Mouse (Mus musculus) heart, embryonic 15.5 days (tissue): ENCODE measurements around the gene BC049715. TPM values are rescaled to one million over a fixed set of nuclear protein-coding genes. Genes with fewer than 3 reads are reported as not detected.

Source experiments
- ATAC-seq: fragments of 200-750 bp; cut with Nextera tagmentation; replicated peaks from 2 replicates; pipeline ENCODE4 v1.8.0; 2017; ENCODE audit warnings: low read depth, moderate TSS enrichment; ENCODE audit not compliant: insufficient number of reproducible peaks, insufficient read depth, low FRiP score
- H3K27ac ChIP-seq: fragments of 300-500 bp; sonication (generic); 2 replicates; pipeline ENCODE4 v1.5.1; 2015; ENCODE audit warnings: mild to moderate bottlenecking, inconsistent platforms
- H3K27me3 ChIP-seq: fragments of 300-500 bp; sonication (generic); 2 replicates; pipeline ENCODE4 v1.6.1; 2015; ENCODE audit warnings: inconsistent platforms
- H3K36me3 ChIP-seq: fragments of 300-500 bp; sonication (generic); 2 replicates; pipeline ENCODE4 v1.6.1; 2015; ENCODE audit warnings: mild to moderate bottlenecking, inconsistent platforms
- H3K4me1 ChIP-seq: fragments of 300-500 bp; sonication (generic); replicated peaks from 2 replicates; pipeline ENCODE4 v1.6.1; 2015; ENCODE audit warnings: inconsistent platforms
- H3K4me2 ChIP-seq: fragments of 300-500 bp; sonication (generic); 2 replicates; pipeline ENCODE4 v1.6.1; 2015; ENCODE audit warnings: inconsistent platforms, mild to moderate bottlenecking, moderate library complexity
- H3K4me3 ChIP-seq: fragments of 300-500 bp; sonication (generic); 2 replicates; pipeline ENCODE4 v1.5.1; 2015; ENCODE audit warnings: mild to moderate bottlenecking, inconsistent platforms
- H3K9ac ChIP-seq: fragments of 300-500 bp; sonication (generic); 2 replicates; pipeline ENCODE4 v1.6.1; 2015; ENCODE audit warnings: mild to moderate bottlenecking, inconsistent platforms
- H3K9me3 ChIP-seq: fragments of 300-500 bp; sonication (generic); replicated peaks from 2 replicates; pipeline ENCODE4 v1.6.1; 2016; ENCODE audit warnings: inconsistent platforms
- WGBS: fragments of 180-500 bp; shearing (Covaris S2); methylation state at CpG from one replicate; pipeline ENCODE4 v1.1.7; 2015; ENCODE audit warnings: mixed read lengths; 5-methylcytosine and 5-hydroxymethylcytosine counted together
- polyA plus RNA-seq: library from polyadenylated mRNA; unstranded; fragments of >200 nt; fragmentation: Nextera tagmentation; extraction: Ambion mirVana; gene quantifications from 2 replicates; pipeline ENCODE4 v1.2.1, GENCODE M21; 2015

The BC049715 gene
- polyA plus RNA-seq, 1 experiment from 2014 or later: 1.3 TPM

DNA sequence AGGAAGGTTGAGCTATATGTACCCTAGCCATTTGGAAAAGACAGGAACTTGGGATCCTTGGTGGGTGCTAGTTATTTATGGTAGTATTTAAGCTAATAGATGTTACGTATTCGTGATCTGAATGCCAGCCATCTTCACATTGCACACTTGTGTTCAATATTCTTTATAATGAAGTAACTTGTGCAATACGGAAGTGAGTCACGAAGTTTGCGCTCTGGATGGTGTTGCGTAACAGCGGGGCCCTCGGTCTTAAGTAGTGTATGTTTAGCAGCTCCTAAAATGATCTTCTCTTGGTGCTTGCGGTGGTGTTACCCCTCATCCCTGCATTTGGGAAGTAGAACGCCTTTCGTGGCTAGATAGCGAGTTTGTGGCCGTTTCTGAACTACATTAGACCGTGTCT, 18.3 kb upstream of the BC049715 start:
- peak overlapping the region; percentile 64 for H3K27ac ChIP-seq
- 19% methylated on average over 14 of the region's 14 CpGs for WGBS
- H3K36me3 ChIP-seq: peaks cover 20% of the 10 kb centered on the region
- H3K4me1 ChIP-seq: peaks cover 24% of the 10 kb centered on the region
- no peaks in the 10 kb centered on the region for H3K27me3 ChIP-seq
- peak overlapping the region; percentile 94 for H3K4me2 ChIP-seq
- H3K4me3 ChIP-seq: peak overlapping the region; percentile 78
- no peak for ATAC-seq
- H3K9me3 ChIP-seq: no peaks in the 10 kb centered on the region
- H3K9ac ChIP-seq: peak overlapping the region; percentile 72

GRCm38 (mm10) chr6:136809673-136810072, 17.8 kb upstream of the BC049715 start:
- H3K9me3 ChIP-seq: no peaks in the 10 kb centered on the region
- H3K27ac ChIP-seq: no peak overlapping the region
- H3K9ac ChIP-seq: peak overlapping the region; percentile 72; the same call in 1 of the 2 replicates
- H3K36me3 ChIP-seq: peaks cover 26% of the 10 kb centered on the region
- H3K4me1 ChIP-seq: peaks cover 23% of the 10 kb centered on the region
- no peak for ATAC-seq
- WGBS: 65% methylated on average over 13 of the region's 13 CpGs
- H3K4me3 ChIP-seq: peak overlapping the region; percentile 78
- peak overlapping the region; percentile 94 for H3K4me2 ChIP-seq
- H3K27me3 ChIP-seq: no peaks in the 10 kb centered on the region

- Histone ChIP-seq H3K27me3 (no peaks in the 10 kb centered on the region), H3K27ac (no peak overlapping the region), H3K4me3 (no peak overlapping the region), H3K9ac (no peak overlapping the region), H3K4me2 (no peak overlapping the region), H3K9me3 (no peaks in the 10 kb centered on the region), H3K4me1 (peaks cover 18% of the 10 kb centered on the region), H3K36me3 (peaks cover 39% of the 10 kb centered on the region)
- no peak for ATAC-seq
- 83% methylated on average over 10 of the region's 10 CpGs for WGBS
Observed at GRCm38 (mm10) chr6:136811196-136811595, 16.2 kb upstream of the BC049715 start.

GRCm38 (mm10) chr6:136813117-136813516, 14.3 kb upstream of the BC049715 start:
- no peak for ATAC-seq
- no peak overlapping the region for H3K9ac ChIP-seq
- H3K4me3 ChIP-seq: no peak overlapping the region
- H3K4me2 ChIP-seq: no peak overlapping the region
- H3K27ac ChIP-seq: no peak overlapping the region
- 39% methylated on average over 4 of the region's 4 CpGs for WGBS
- no peaks in the 10 kb centered on the region for H3K27me3 ChIP-seq
- H3K4me1 ChIP-seq: peaks cover 12% of the 10 kb centered on the region
- peaks cover 57% of the 10 kb centered on the region for H3K36me3 ChIP-seq
- no peaks in the 10 kb centered on the region for H3K9me3 ChIP-seq

DNA sequence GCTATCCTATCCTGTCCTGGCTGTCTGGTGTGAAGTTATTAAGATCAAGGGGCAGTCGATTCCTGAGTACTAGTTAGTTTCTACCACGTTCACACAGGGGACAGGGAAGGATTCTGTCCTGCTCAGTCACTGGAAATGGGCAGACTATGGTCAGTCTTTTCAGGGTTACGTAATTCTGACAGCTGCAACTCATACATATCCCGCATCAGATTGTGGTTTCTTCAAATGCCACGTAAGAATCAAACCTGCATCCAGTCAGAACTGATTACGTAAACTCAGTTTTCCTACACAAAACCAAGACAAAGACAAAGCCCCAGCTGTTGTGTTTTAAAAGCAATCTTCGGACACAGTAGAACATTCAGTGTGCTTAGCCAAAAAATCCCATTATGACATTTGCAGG, 12.0 kb upstream of the BC049715 start:
- no peak overlapping the region for H3K4me2 ChIP-seq
- no peak overlapping the region for H3K4me3 ChIP-seq
- no peak overlapping the region for H3K27ac ChIP-seq
- no peak overlapping the region for H3K9ac ChIP-seq
- WGBS: 96% methylated on average over 7 of the region's 7 CpGs
- no peak for ATAC-seq
- H3K27me3 ChIP-seq: no peaks in the 10 kb centered on the region
- peaks cover 4% of the 10 kb centered on the region; the same call in 1 of the 2 replicates for H3K4me1 ChIP-seq
- H3K9me3 ChIP-seq: no peaks in the 10 kb centered on the region
- H3K36me3 ChIP-seq: peaks cover 79% of the 10 kb centered on the region

GRCm38 (mm10) chr6:136816826-136817225, 10.6 kb upstream of the BC049715 start:
- no peak for ATAC-seq
- H3K4me2 ChIP-seq: no peak overlapping the region
- no peak overlapping the region for H3K4me3 ChIP-seq
- no peak overlapping the region for H3K27ac ChIP-seq
- 89% methylated on average over 21 of the region's 21 CpGs for WGBS
- H3K9ac ChIP-seq: no peak overlapping the region
- H3K9me3 ChIP-seq: no peaks in the 10 kb centered on the region
- no peaks in the 10 kb centered on the region for H3K27me3 ChIP-seq
- H3K36me3 ChIP-seq: peaks cover 94% of the 10 kb centered on the region
- peaks cover 12% of the 10 kb centered on the region; the same call in 1 of the 2 replicates for H3K4me1 ChIP-seq

DNA sequence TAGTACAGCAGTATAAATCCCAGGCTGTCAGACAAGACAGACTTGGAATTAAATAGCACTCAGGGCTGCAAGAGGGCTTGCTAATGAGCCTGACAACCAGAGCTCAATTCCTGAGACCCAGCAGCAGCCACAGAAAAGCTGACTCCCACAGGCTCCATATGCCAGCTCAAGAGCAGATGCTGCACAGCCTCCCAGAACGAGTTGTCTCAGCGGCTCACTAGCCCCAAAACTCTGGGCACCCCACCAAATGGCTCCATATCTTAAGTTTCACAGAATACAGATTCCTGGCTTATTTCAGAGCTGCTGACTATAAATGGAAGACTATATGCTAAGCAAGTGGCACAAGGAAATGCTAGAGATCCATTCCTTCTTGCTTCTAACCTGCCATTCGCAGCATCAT, 9.9 kb upstream of the BC049715 start:
- no peak overlapping the region for H3K9ac ChIP-seq
- H3K4me1 ChIP-seq: peaks cover 12% of the 10 kb centered on the region; the same call in 1 of the 2 replicates
- no peaks in the 10 kb centered on the region for H3K9me3 ChIP-seq
- H3K27me3 ChIP-seq: no peaks in the 10 kb centered on the region
- 96% methylated on average over 3 of the region's 3 CpGs for WGBS
- no peak overlapping the region for H3K4me2 ChIP-seq
- H3K27ac ChIP-seq: no peak overlapping the region
- ATAC-seq: no peak
- peaks cover 95% of the 10 kb centered on the region for H3K36me3 ChIP-seq
- no peak overlapping the region for H3K4me3 ChIP-seq

DNA sequence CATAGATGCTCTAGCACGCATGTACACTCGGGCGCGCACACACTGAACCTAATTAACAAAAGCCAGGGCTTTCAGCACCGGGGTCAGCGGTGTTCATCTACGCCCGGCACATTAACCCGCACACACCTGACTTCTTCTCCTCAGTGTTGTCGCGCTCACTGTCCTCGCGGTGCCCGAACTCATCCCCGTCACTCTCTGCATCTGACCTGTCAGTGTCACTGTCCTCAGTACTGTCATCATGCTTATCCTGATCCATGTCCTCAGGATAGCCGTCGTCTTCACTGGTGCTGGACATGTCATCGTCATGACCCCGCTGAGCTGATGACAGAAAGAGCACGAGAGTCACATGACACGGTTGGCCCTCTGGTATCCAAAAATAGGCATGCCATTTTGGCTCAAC, 7.0 kb upstream of the BC049715 start:
- Histone ChIP-seq H3K4me1 (peaks cover 12% of the 10 kb centered on the region; the same call in 1 of the 2 replicates), H3K9ac (no peak overlapping the region), H3K27ac (no peak overlapping the region), H3K4me3 (no peak overlapping the region), H3K9me3 (no peaks in the 10 kb centered on the region), H3K4me2 (no peak overlapping the region), H3K27me3 (no peaks in the 10 kb centered on the region), H3K36me3 (peaks cover 92% of the 10 kb centered on the region)
- no peak for ATAC-seq
- 78% methylated on average over 21 of the region's 21 CpGs for WGBS

DNA sequence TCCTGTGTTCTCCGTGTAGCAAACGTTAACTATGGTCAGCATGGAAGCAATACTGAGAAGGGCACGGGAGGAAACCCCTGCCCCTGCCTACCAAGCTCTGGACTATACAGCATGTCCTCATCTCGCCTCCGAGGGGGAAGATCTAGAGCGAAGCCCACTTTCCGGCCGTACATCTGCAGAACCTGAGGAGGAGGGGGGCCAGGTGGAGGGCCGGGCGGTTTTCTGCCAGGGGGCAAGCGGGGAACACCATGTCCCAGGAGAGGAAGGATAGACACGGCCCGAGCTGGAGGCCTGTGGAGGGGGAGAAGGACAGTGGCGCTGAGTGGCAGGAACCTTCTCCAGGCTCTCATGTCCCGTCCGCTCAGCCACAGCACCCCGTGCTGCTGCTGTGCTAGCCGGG, 6.3 kb upstream of the BC049715 start:
- Histone ChIP-seq H3K9me3 (no peaks in the 10 kb centered on the region), H3K27ac (0 out of 2 replicates have a peak overlapping the region, but pooled peaks have one; percentile 9), H3K9ac (no peak overlapping the region), H3K4me3 (no peak overlapping the region), H3K27me3 (no peaks in the 10 kb centered on the region), H3K36me3 (peaks cover 89% of the 10 kb centered on the region), H3K4me1 (peaks cover 12% of the 10 kb centered on the region; the same call in 1 of the 2 replicates), H3K4me2 (no peak overlapping the region)
- WGBS: 87% methylated on average over 18 of the region's 18 CpGs
- no peak for ATAC-seq

- Histone ChIP-seq H3K4me1 (peaks cover 18% of the 10 kb centered on the region), H3K27me3 (no peaks in the 10 kb centered on the region), H3K4me2 (no peak overlapping the region), H3K36me3 (peaks cover 52% of the 10 kb centered on the region), H3K9me3 (no peaks in the 10 kb centered on the region), H3K9ac (no peak overlapping the region), H3K27ac (no peak overlapping the region), H3K4me3 (no peak overlapping the region)
- 89% methylated on average over 8 of the region's 8 CpGs for WGBS
- ATAC-seq: no peak
Observed at GRCm38 (mm10) chr6:136824987-136825386, 2.4 kb upstream of the BC049715 start.

GRCm38 (mm10) chr6:136827116-136827515, 310 bp upstream of the BC049715 start:
- Histone ChIP-seq H3K9me3 (no peaks in the 10 kb centered on the region), H3K36me3 (peaks cover 31% of the 10 kb centered on the region), H3K4me3 (peak overlapping the region; percentile 73), H3K4me2 (peak overlapping the region; percentile 63), H3K9ac (peak overlapping the region; percentile 97), H3K27ac (no peak overlapping the region; the same call in 1 of the 2 replicates), H3K4me1 (peaks cover 6% of the 10 kb centered on the region), H3K27me3 (no peaks in the 10 kb centered on the region)
- WGBS: 11% methylated on average over 7 of the region's 7 CpGs
- no peak for ATAC-seq

DNA sequence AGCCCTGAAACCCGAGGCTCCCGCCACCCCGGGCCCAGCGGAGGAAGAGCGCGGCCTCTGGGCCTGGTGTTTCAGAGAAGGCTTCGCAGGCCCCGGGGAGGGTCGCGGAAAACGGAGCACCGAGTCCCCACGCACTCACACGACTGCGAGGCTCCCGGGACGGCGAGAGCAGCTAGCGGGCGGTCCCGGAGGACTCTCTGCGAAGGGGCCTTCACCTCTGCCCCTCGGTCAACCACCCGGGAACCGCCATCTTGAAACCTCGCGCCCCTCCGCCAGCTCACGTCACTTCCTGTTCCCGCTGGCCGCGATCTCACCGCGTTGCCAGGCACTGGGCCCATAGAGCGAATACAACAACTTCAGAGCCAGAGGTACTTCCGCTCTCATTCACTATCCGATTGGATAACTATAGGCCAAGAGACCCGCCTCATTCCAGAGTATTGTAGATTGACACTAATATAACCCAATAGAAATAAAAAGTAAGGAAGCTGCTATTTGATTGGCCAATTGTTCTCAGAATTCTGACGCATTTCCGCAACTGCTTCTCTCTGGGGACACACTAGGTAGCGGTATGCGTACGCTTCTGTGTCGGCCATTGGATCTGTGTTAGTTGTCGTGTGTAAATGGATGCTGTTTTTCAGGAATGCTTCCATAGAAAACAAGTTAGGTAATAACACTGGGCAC, 595 bp downstream of the BC049715 start, which contains the start of gene Wbp11:
Gene Wbp11 (minus strand): TSS at position 353 of the 681 bp plus-strand sequence.
- Histone ChIP-seq H3K4me3 (peak within 1 kb of the TSS; percentile 73), H3K9ac (peak within 1 kb of the TSS; percentile 97), H3K36me3 (peaks cover 22% of the 10 kb centered on the region), H3K27ac (peak within 1 kb of the TSS; percentile 84), H3K4me1 (peaks cover 6% of the 10 kb centered on the region), H3K27me3 (no peaks in the 10 kb centered on the region), H3K4me2 (peak within 1 kb of the TSS; percentile 72), H3K9me3 (no peaks in the 10 kb centered on the region)
- under 1% methylated on average over 45 of the region's 45 CpGs for WGBS
- peak; percentile 100 for ATAC-seq
